Mouse (Mus musculus) limb, embryonic 11.5 days (tissue): ENCODE results near the gene Tnik. TPM values are rescaled to one million over a fixed set of nuclear protein-coding genes. Genes with fewer than 3 reads are reported as not detected.

ENCODE experiments used
- ATAC-seq: fragments of 200-750 bp; cut with Nextera tagmentation; 2 replicates; pipeline ENCODE4 v1.8.0; 2017; ENCODE audit warnings: low read depth; ENCODE audit not compliant: insufficient number of reproducible peaks, low FRiP score, low TSS enrichment
- DNase-seq: peaks from one replicate; pipeline ENCODE4 v3.0.0-alpha.2; 2015; ENCODE audit warnings: low spot score
- H3K27ac ChIP-seq: fragments of 300-500 bp; sonication (generic); replicated peaks from 2 replicates; pipeline ENCODE4 v1.5.1; 2014; ENCODE audit warnings: low read depth, mild to moderate bottlenecking, low read length
- H3K27me3 ChIP-seq: fragments of 300-500 bp; sonication (generic); 2 replicates; pipeline ENCODE4 v1.6.1; 2014; ENCODE audit warnings: mild to moderate bottlenecking, low read length, mixed read lengths; ENCODE audit not compliant: control insufficient read depth, insufficient read depth
- H3K36me3 ChIP-seq: fragments of 300-500 bp; sonication (generic); 2 replicates; pipeline ENCODE4 v1.6.1; 2014; ENCODE audit warnings: mild to moderate bottlenecking, low read length, moderate library complexity, mixed read lengths; ENCODE audit not compliant: control insufficient read depth, insufficient read depth
- H3K4me1 ChIP-seq: fragments of 300-500 bp; sonication (generic); 2 replicates; pipeline ENCODE4 v1.6.1; 2014; ENCODE audit warnings: low read length, mixed read lengths; ENCODE audit not compliant: control insufficient read depth, insufficient read depth
- H3K4me2 ChIP-seq: fragments of 300-500 bp; sonication (generic); 2 replicates; pipeline ENCODE4 v1.6.1; 2014; ENCODE audit warnings: low read depth, mild to moderate bottlenecking, moderate library complexity; ENCODE audit not compliant: severe bottlenecking
- H3K4me3 ChIP-seq: fragments of 300-500 bp; sonication (generic); 2 replicates; pipeline ENCODE4 v1.5.1; 2014; ENCODE audit warnings: low read depth, low read length
- H3K9ac ChIP-seq: fragments of 300-500 bp; sonication (generic); 2 replicates; pipeline ENCODE4 v1.6.1; 2014; ENCODE audit warnings: mild to moderate bottlenecking, low read length
- H3K9me3 ChIP-seq: fragments of 300-500 bp; sonication (generic); 2 replicates; pipeline ENCODE4 v1.6.1; 2016; ENCODE audit warnings: low read length; ENCODE audit not compliant: control insufficient read depth
- WGBS: fragments of 180-500 bp; shearing (Covaris S2); extraction: QIAGEN DNeasy Blood & Tissue Kit; methylation state at CpG from one replicate; pipeline ENCODE4 v1.1.7; 2014; 5-methylcytosine and 5-hydroxymethylcytosine counted together
- polyA plus RNA-seq: library from polyadenylated mRNA; unstranded; fragments of >200 nt; fragmentation: Nextera tagmentation; extraction: Ambion mirVana; gene quantifications from 2 replicates; pipeline ENCODE4 v1.2.1, GENCODE M21; 2014

Gene Tnik
- polyA plus RNA-seq = 4.1 TPM in 2 replicates

DNA sequence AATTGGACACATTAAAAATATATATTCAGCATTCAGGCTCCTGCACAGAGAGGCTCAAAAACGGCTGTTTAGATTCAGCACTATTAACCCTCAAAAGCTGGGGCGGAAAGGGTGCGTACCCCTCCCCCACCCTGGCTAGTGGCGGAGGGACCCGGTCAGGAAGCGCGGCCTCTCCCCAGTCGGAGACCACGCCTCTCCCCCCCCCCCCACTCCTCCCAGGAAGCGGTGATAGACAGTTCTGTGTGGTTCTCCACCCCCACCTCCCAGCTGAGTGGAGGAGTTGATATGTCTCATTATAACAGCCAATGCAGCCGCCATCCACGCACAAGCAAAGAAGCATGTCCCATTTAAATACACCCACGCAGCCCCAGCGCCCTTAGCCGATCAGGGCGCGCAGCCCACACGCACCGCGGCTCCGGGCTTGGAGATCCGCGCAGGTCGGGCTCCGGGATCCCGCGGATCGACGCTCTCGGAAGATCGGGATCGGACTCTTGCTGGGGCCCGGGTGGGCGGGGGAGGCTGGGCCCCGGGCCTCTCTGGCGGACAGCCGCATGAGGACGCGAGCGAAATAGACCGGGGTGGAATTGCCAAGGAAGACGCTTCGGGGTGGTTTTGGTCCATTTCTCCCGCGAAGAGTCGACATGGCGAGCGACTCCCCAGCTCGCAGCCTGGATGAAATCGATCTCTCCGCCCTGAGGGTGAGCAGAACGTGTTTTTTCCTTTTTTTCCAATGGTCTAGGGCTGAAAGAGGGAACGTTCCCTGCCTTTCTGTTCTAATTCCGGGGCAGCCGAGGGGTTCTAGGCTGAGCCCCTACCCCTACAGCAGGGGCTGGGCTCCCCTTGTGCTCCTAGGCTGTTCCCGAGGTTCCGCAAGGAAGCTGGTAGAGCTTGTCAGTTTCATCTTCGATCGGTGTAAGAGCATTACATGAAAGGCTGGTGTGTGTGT lies at the start of gene Tnik:
Gene Tnik (plus strand): TSS at position 213 of the 946 bp plus-strand sequence.
- ATAC-seq (peak; percentile 84), DNase-seq (peak; percentile 69)
- WGBS = under 1% methylated on average over 57 of the region's 59 CpGs
- Histone ChIP-seq H3K4me3 (peak within 1 kb of the TSS; percentile 60), H3K27me3 (no peaks in the 10 kb centered on the region; the same call in none of the 2 replicates), H3K36me3 (no peaks in the 10 kb centered on the region), H3K27ac (no peak within 1 kb of the TSS), H3K4me1 (0 out of 2 replicates have a peak, but pooled peaks cover 2% of the 10 kb centered on the region), H3K9me3 (no peaks in the 10 kb centered on the region), H3K4me2 (peak within 1 kb of the TSS; percentile 99), H3K9ac (peak within 1 kb of the TSS; percentile 58)

GRCm38 (mm10) chr3:28214886-28215311 lies 48.1 kb upstream of the Tnik start:
- ATAC-seq = no peak
- 82% methylated on average over 7 of the region's 7 CpGs for WGBS
- H3K27ac ChIP-seq = no peak overlapping the region
- H3K4me3 ChIP-seq = no peak overlapping the region
- no peak for DNase-seq
- H3K9ac ChIP-seq = no peak overlapping the region
- no peaks in the 10 kb centered on the region for H3K9me3 ChIP-seq
- no peaks in the 10 kb centered on the region for H3K4me1 ChIP-seq
- H3K4me2 ChIP-seq = no peak overlapping the region
- no peaks in the 10 kb centered on the region for H3K27me3 ChIP-seq
- H3K36me3 ChIP-seq = no peaks in the 10 kb centered on the region

GRCm38 (mm10) chr3:28217001-28217400 lies 46.0 kb upstream of the Tnik start:
- Histone ChIP-seq H3K9ac (no peak overlapping the region), H3K4me2 (no peak overlapping the region), H3K9me3 (no peaks in the 10 kb centered on the region), H3K27me3 (no peaks in the 10 kb centered on the region), H3K27ac (no peak overlapping the region), H3K4me1 (no peaks in the 10 kb centered on the region), H3K36me3 (no peaks in the 10 kb centered on the region), H3K4me3 (no peak overlapping the region)
- no peak for ATAC-seq
- 43% methylated on average over 5 of the region's 5 CpGs for WGBS
- no peak for DNase-seq

DNA sequence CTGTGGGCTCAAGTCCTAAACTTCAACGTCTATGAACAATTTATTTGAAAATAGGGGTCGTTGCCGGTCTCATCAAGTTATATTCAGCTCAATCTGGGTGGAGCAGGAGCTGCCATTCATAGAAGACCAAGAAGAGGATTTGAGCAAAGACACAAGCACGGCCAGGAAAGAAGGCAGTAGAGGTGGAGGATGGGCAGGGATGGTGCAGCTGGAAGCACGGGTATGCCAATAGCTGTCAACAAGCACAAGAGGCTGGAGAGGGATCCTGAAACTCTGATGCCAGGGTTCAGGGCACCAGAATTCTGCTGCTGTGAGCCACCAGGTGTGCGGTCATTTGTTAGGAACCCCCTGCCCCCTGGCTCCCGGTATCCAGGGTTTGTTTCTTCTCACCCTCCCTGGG lies 43.5 kb upstream of the Tnik start:
- 87% methylated on average over 7 of the region's 7 CpGs for WGBS
- H3K4me3 ChIP-seq = no peak overlapping the region
- no peaks in the 10 kb centered on the region for H3K9me3 ChIP-seq
- H3K9ac ChIP-seq = no peak overlapping the region
- no peaks in the 10 kb centered on the region for H3K27me3 ChIP-seq
- ATAC-seq (no peak), DNase-seq (no peak)
- no peaks in the 10 kb centered on the region for H3K36me3 ChIP-seq
- no peaks in the 10 kb centered on the region for H3K4me1 ChIP-seq
- no peak overlapping the region for H3K4me2 ChIP-seq
- H3K27ac ChIP-seq = no peak overlapping the region

DNA sequence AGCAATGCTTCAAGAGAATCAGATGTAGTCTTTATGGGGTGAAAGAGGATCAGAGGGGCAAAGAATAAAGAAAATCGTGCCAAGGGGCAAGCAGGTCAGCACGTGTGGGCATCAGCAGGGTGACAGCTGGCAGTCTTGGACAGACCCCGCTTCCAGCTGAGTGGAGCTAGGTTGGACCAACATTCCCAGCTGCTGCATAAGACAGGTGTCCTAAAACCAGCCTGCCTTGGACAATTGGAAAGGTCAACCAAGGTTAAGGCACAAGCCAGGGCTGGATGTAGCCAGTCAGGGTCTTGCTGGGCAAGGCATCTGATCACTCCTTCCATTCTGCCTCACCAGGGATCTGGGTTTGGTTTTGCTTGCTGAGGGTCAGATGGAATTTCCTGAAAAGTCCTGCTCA lies 43.0 kb upstream of the Tnik start:
- ATAC-seq (no peak), DNase-seq (no peak)
- no peaks in the 10 kb centered on the region for H3K36me3 ChIP-seq
- H3K4me3 ChIP-seq = no peak overlapping the region
- 83% methylated on average over 3 of the region's 3 CpGs for WGBS
- no peak overlapping the region for H3K27ac ChIP-seq
- no peaks in the 10 kb centered on the region for H3K27me3 ChIP-seq
- H3K4me1 ChIP-seq = no peaks in the 10 kb centered on the region
- H3K4me2 ChIP-seq = no peak overlapping the region
- H3K9ac ChIP-seq = no peak overlapping the region
- no peaks in the 10 kb centered on the region for H3K9me3 ChIP-seq

- no peak for DNase-seq
- Histone ChIP-seq H3K27ac (no peak overlapping the region), H3K4me2 (no peak overlapping the region), H3K36me3 (no peaks in the 10 kb centered on the region), H3K9ac (no peak overlapping the region), H3K4me3 (no peak overlapping the region), H3K27me3 (no peaks in the 10 kb centered on the region), H3K9me3 (no peaks in the 10 kb centered on the region), H3K4me1 (no peaks in the 10 kb centered on the region)
- ATAC-seq = no peak
- WGBS = 75% methylated on average over 15 of the region's 15 CpGs
These were observed 38.3 kb upstream of the Tnik start for GRCm38 (mm10) chr3:28224437-28225356.

DNA sequence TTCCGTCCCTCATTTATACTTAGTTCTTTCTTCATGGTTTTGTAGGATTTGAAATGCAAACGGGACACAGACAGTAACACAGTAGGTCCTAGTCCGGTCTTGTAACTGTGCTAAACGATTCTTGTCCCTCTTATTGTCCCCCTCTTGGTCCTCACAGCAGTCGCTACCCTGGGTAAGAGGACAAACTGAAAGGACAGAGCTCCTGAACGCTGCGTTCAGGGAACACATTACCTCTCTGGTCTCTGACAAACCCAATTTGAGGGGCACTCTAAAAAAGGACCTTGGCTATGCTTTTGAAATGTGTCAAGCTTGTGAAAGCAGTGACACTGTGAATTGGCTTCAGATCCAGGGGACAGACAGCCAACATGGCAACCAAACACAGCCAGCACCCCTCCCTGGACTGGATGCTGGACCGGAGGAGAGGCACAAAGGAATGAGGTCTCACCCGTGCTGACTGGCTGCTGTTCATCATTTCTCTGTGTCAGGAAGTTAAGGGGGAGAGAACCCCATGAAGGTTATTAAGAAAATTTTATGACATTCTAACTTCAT lies 37.6 kb upstream of the Tnik start:
- Histone ChIP-seq H3K36me3 (no peaks in the 10 kb centered on the region), H3K4me1 (no peaks in the 10 kb centered on the region), H3K4me2 (no peak overlapping the region), H3K27ac (no peak overlapping the region), H3K9me3 (no peaks in the 10 kb centered on the region), H3K27me3 (no peaks in the 10 kb centered on the region), H3K4me3 (no peak overlapping the region), H3K9ac (no peak overlapping the region)
- WGBS = 84% methylated on average over 9 of the region's 9 CpGs
- DNase-seq = no peak
- no peak for ATAC-seq

GRCm38 (mm10) chr3:28226181-28226580 lies 36.8 kb upstream of the Tnik start:
- H3K4me3 ChIP-seq = no peak overlapping the region
- no peak overlapping the region for H3K27ac ChIP-seq
- ATAC-seq = no peak

More at GRCm38 (mm10) chr3:28226181-28226580, 36.8 kb upstream of the Tnik start:
- no peaks in the 10 kb centered on the region for H3K9me3 ChIP-seq
- no peaks in the 10 kb centered on the region for H3K36me3 ChIP-seq
- no peaks in the 10 kb centered on the region for H3K27me3 ChIP-seq
- 96% methylated on average over 19 of the region's 19 CpGs for WGBS
- H3K9ac ChIP-seq = no peak overlapping the region
- no peak for DNase-seq
- no peak overlapping the region for H3K4me2 ChIP-seq
- no peaks in the 10 kb centered on the region for H3K4me1 ChIP-seq
